Mouse (Mus musculus) neural tube, embryonic 13.5 days (tissue): ENCODE data around the gene Stmnd1. TPM values are rescaled to one million over a fixed set of nuclear protein-coding genes. Genes with fewer than 3 reads are reported as not detected.

ENCODE experiments used
- ATAC-seq: fragments of 200-750 bp; cut with Nextera tagmentation; 2 replicates; pipeline ENCODE4 v1.8.0; 2017; ENCODE audit warnings: low read depth, mild to moderate bottlenecking, moderate TSS enrichment, moderate library complexity
- H3K27ac ChIP-seq: fragments of 300-500 bp; sonication (generic); replicated peaks from 2 replicates; pipeline ENCODE4 v1.5.1; 2015; ENCODE audit warnings: moderate library complexity, mild to moderate bottlenecking, inconsistent platforms
- H3K27me3 ChIP-seq: fragments of 300-500 bp; sonication (generic); 2 replicates; pipeline ENCODE4 v1.6.1; 2015; ENCODE audit warnings: mild to moderate bottlenecking, inconsistent platforms
- H3K36me3 ChIP-seq: fragments of 300-500 bp; sonication (generic); 2 replicates; pipeline ENCODE4 v1.6.1; 2015; ENCODE audit warnings: mild to moderate bottlenecking, inconsistent platforms
- H3K4me1 ChIP-seq: fragments of 300-500 bp; sonication (generic); replicated peaks from 2 replicates; pipeline ENCODE4 v1.6.1; 2015; ENCODE audit warnings: inconsistent platforms
- H3K4me2 ChIP-seq: fragments of 300-500 bp; sonication (generic); 2 replicates; pipeline ENCODE4 v1.6.1; 2015; ENCODE audit warnings: inconsistent platforms, mild to moderate bottlenecking, moderate library complexity
- H3K4me3 ChIP-seq: fragments of 300-500 bp; sonication (generic); 2 replicates; pipeline ENCODE4 v1.5.1; 2015; ENCODE audit warnings: mild to moderate bottlenecking, inconsistent platforms
- H3K9ac ChIP-seq: fragments of 300-500 bp; sonication (generic); 2 replicates; pipeline ENCODE4 v1.6.1; 2015; ENCODE audit warnings: moderate library complexity, mild to moderate bottlenecking, inconsistent platforms
- H3K9me3 ChIP-seq: fragments of 300-500 bp; sonication (generic); 2 replicates; pipeline ENCODE4 v1.6.1; 2016; ENCODE audit warnings: inconsistent platforms
- WGBS: fragments of 180-500 bp; shearing (Covaris S2); methylation state at CpG from one replicate; pipeline ENCODE4 v1.1.7; 2015; 5-methylcytosine and 5-hydroxymethylcytosine counted together
- polyA plus RNA-seq: library from polyadenylated mRNA; unstranded; fragments of >200 nt; fragmentation: Nextera tagmentation; extraction: Ambion mirVana; gene quantifications from 2 replicates; pipeline ENCODE4 v1.2.1, GENCODE M21; 2015

Gene Stmnd1
- polyA plus RNA-seq, 1 experiment from 2014 or later: 0.18 TPM

GRCm38 (mm10) chr13:46349664-46350063 lies 76.1 kb downstream of the Stmnd1 start:
- Histone ChIP-seq H3K4me3 (no peak overlapping the region), H3K36me3 (no peaks in the 10 kb centered on the region), H3K27ac (peak overlapping the region; percentile 62), H3K4me1 (peaks cover 15% of the 10 kb centered on the region), H3K4me2 (no peak overlapping the region), H3K9me3 (no peaks in the 10 kb centered on the region), H3K27me3 (no peaks in the 10 kb centered on the region), H3K9ac (no peak overlapping the region)
- 33% methylated on average over 3 of the region's 3 CpGs for WGBS
- ATAC-seq: peak; percentile 91

Other genes starting within 250 kb of the Stmnd1 start
- 2.1 and 2.4 TPM in 2 replicates for gene Rbm24, start 144.7 kb downstream of the Stmnd1 start, polyA plus RNA-seq
- 4.3 and 8.7 TPM in 2 replicates for gene Cap2, start 228.1 kb downstream of the Stmnd1 start, polyA plus RNA-seq